Mouse (Mus musculus) lung, postnatal 0 days (tissue): ENCODE measurements around the gene Duox1.

Experiments used
- CTCF ChIP-seq: IDR thresholded peaks from 2 replicates; pipeline ENCODE4 v1.5.1; 2016; ENCODE audit warnings: antibody characterized with exemption, mild to moderate bottlenecking
- EP300 ChIP-seq: IDR thresholded peaks from 2 replicates; pipeline ENCODE4 v1.6.1; 2016; ENCODE audit warnings: antibody characterized with exemption, mild to moderate bottlenecking, control low read depth

- TF ChIP-seq CTCF (no peak), EP300 (no peak)
Observed at GRCm38 (mm10) chr2:122355389-122355788, 39.9 kb downstream of the Duox1 start.
